Mouse (Mus musculus) forebrain, embryonic 14.5 days (tissue): ENCODE measurements at regions not wholly inside any gene's neighbourhood (a gene's known extent, or its start where the extent isn't known, plus 50 kb on each side); places are given as distances from the start of the nearest gene placed in this dataset.
"Not testable (repeated sequence)": the region's sequence is repeated elsewhere in the genome, so short reads cannot be mapped to it uniquely, and the experiment has no call there.

ENCODE experiments used
- ATAC-seq: fragments of 200-750 bp; cut with Nextera tagmentation; 2 replicates; pipeline ENCODE4 v1.8.0; 2017; ENCODE audit warnings: mild to moderate bottlenecking, moderate library complexity
- DNase-seq: peaks from one replicate; pipeline ENCODE4 v3.0.0-alpha.2; 2015; ENCODE audit warnings: low spot score
- H3K27ac ChIP-seq: fragments of 300-500 bp; sonication (generic); 2 replicates; pipeline ENCODE4 v1.5.1; 2014; ENCODE audit warnings: low read depth, mild to moderate bottlenecking, control low read depth, low read length, moderate library complexity
- H3K27me3 ChIP-seq: fragments of 300-500 bp; sonication (generic); replicated peaks from 2 replicates; pipeline ENCODE4 v1.6.1; 2014; ENCODE audit warnings: low read length, control low read depth, mixed read lengths; ENCODE audit not compliant: control insufficient read depth, insufficient read depth
- H3K36me3 ChIP-seq: fragments of 300-500 bp; sonication (generic); 2 replicates; pipeline ENCODE4 v1.6.1; 2014; ENCODE audit warnings: low read length, control low read depth; ENCODE audit not compliant: control insufficient read depth, insufficient read depth
- H3K4me1 ChIP-seq: fragments of 300-500 bp; sonication (generic); 2 replicates; pipeline ENCODE4 v1.6.1; 2014; ENCODE audit warnings: antibody characterized with exemption, low read length, control low read depth; ENCODE audit not compliant: control insufficient read depth, insufficient read depth
- H3K4me2 ChIP-seq: fragments of 300-500 bp; sonication (generic); 2 replicates; pipeline ENCODE4 v1.6.1; 2014; ENCODE audit warnings: mild to moderate bottlenecking, control low read depth, low read length
- H3K4me3 ChIP-seq: fragments of 300-500 bp; sonication (generic); 2 replicates; pipeline ENCODE4 v1.5.1; 2014; ENCODE audit warnings: low read depth, low read length, control low read depth
- H3K9ac ChIP-seq: fragments of 300-500 bp; sonication (generic); 2 replicates; pipeline ENCODE4 v1.6.1; 2014; ENCODE audit warnings: mild to moderate bottlenecking, low read length, control low read depth, moderate library complexity
- H3K9me3 ChIP-seq: fragments of 300-500 bp; sonication (generic); replicated peaks from 2 replicates; pipeline ENCODE4 v1.6.1; 2016; ENCODE audit warnings: low read length, control low read depth, mixed read lengths; ENCODE audit not compliant: control insufficient read depth
- WGBS: fragments of 180-500 bp; shearing (Covaris S2); extraction: QIAGEN DNeasy Blood & Tissue Kit; methylation state at CpG from one replicate; pipeline ENCODE4 v1.1.7; 2014; 5-methylcytosine and 5-hydroxymethylcytosine counted together

DNA sequence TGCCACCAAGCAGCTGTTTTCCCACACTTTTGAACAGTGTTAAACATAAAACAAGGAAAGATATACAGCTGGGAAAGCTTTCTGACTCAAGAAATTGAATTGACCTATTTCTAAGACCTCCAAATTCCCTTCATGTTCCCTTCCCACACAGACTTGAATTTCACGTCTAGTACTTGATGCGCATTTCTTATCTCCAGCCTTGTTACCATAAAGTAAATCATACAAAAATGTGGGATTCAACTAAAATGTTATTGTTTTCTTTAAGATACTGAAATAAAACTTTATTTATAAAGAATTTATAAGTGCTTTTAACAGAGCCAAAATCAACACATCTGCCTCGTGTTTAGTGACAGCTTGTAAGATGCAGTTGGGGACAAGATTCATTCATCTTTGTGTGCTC lies 289.7 kb downstream of the Pros1 start:
- Histone ChIP-seq H3K4me1 (no peaks in the 10 kb centered on the region), H3K36me3 (no peaks in the 10 kb centered on the region), H3K4me3 (no peak overlapping the region), H3K27ac (no peak overlapping the region), H3K9me3 (no peaks in the 10 kb centered on the region), H3K9ac (no peak overlapping the region), H3K4me2 (no peak overlapping the region), H3K27me3 (no peaks in the 10 kb centered on the region)
- DNase-seq: no peak
- 92% methylated on average over 3 of the region's 3 CpGs for WGBS
- no peak for ATAC-seq

DNA sequence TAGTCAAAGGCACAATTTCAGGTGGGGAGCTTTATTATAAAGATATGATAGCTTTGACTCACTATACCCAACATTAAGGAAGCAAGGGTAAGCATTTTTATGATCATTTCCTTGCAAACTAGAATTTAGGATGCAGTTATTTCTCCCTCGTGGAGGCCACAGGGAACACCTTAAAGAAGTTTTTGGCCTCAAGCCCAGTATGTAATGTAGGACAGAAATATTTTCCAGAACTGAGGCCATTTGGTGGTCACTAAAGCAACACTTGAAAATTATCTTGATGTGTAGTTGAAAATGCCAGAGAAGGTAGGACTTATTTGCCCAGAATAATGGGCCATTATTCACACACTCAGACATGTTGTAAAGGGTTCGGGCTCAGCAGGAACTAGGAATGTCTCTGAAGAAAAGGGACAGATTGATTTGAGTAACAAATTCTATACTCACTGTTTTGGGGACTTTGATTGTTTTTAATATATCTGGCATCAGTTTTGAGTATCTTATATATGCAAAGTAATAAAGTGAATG lies 301.3 kb downstream of the Pros1 start:
- 78% methylated on average over 2 of the region's 2 CpGs for WGBS
- H3K9me3 ChIP-seq: no peaks in the 10 kb centered on the region
- ATAC-seq (no peak), DNase-seq (no peak)
- H3K9ac ChIP-seq: no peak overlapping the region
- no peak overlapping the region for H3K4me2 ChIP-seq
- H3K4me1 ChIP-seq: no peaks in the 10 kb centered on the region
- H3K27ac ChIP-seq: no peak overlapping the region
- H3K36me3 ChIP-seq: no peaks in the 10 kb centered on the region
- no peak overlapping the region for H3K4me3 ChIP-seq
- H3K27me3 ChIP-seq: no peaks in the 10 kb centered on the region

DNA sequence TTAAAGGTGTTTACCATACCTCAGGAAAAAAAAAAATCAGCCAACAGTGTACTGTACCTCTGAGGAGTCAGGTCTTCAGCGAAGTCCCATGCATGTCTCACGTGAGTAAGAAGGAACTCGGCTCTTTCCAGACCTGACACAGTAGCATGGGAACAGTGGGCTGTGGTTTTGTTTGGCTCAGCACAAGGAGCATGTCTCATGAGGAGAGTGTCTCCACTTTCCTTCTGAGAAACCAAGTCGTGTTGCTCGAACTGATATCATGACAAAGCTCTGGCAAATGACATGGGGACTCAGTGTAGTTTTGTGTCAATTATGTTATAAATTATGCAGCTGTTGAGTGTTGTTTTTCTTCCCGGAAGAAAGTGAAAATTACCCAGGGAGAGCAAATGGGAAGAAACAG lies 316.0 kb downstream of the Pros1 start:
- H3K27me3 ChIP-seq: no peaks in the 10 kb centered on the region
- DNase-seq: no peak
- no peaks in the 10 kb centered on the region for H3K4me1 ChIP-seq
- H3K27ac ChIP-seq: no peak overlapping the region
- no peak overlapping the region for H3K9ac ChIP-seq
- 83% methylated on average over 6 of the region's 6 CpGs for WGBS
- ATAC-seq: no peak
- H3K4me3 ChIP-seq: no peak overlapping the region
- H3K36me3 ChIP-seq: no peaks in the 10 kb centered on the region
- no peaks in the 10 kb centered on the region for H3K9me3 ChIP-seq
- H3K4me2 ChIP-seq: no peak overlapping the region

DNA sequence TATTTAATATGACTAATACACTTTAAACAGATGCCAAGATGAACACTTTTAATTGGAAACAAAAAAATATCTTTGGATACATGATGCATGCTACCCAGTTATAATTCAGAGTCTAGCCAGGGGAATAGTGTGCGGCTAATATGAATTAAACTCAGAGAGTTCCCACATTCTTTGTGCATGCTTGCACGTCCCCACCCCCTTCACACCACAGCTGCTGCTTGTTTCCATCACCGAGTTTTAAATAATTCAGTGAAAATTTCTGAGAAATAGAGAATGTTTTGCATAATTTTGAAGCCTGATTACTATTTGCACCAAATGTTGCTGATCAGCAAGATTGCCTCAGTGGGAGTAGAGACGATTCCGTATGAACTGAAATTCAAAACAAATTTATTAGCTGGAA lies 325.1 kb downstream of the Pros1 start:
- Histone ChIP-seq H3K9ac (no peak overlapping the region), H3K36me3 (no peaks in the 10 kb centered on the region), H3K4me3 (no peak overlapping the region), H3K4me2 (no peak overlapping the region), H3K27ac (no peak overlapping the region), H3K9me3 (no peaks in the 10 kb centered on the region), H3K4me1 (no peaks in the 10 kb centered on the region), H3K27me3 (no peaks in the 10 kb centered on the region)
- WGBS: 44% methylated on average over 5 of the region's 5 CpGs
- ATAC-seq (peak; percentile 88; the same call in 1 of the 2 replicates), DNase-seq (peak; percentile 84)

DNA sequence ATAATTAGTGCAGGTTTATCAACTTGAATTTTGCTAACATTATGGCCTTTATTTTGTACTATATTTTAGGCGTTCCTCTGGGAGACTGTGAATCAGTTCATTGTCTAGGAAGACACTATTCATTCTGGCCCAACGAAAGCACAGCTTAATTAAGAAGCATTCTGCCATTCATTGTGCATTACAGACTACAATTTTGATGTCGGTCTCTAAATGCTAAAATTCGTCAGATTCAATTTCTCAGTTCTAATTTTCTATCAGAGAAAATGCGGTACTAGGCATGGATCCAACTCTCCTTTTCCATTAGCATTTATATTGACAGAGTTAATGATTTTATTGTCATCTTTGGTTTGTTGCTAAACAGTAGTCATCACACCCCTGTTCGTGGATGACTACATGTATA lies 337.1 kb downstream of the Pros1 start:
- peak; percentile 49 for DNase-seq
- 32% methylated on average over 6 of the region's 6 CpGs for WGBS
- Histone ChIP-seq H3K27me3 (no peaks in the 10 kb centered on the region), H3K9me3 (no peaks in the 10 kb centered on the region), H3K27ac (no peak overlapping the region), H3K4me3 (no peak overlapping the region), H3K9ac (no peak overlapping the region), H3K4me1 (no peaks in the 10 kb centered on the region), H3K4me2 (no peak overlapping the region), H3K36me3 (no peaks in the 10 kb centered on the region)
- ATAC-seq: no peak

DNA sequence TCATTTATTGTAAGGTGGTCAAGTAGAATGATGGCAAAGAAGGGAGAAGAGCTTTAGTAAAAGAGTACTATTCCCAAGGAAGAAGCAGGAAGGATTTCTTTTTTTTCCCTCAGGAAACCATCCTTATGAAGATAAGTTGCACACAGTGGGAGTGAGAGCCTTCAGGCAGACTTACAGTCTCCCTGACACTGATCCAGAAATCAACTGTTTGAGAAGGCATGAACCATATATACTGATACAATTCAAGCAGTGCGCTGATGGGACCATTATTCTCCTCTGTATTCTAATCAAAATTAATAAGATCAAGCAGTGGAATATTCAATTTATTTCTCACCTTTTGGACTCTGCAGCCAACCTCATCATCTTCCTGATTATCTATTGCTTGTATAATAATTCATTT lies 337.5 kb downstream of the Pros1 start:
- ATAC-seq (no peak), DNase-seq (peak; percentile 3)
- H3K4me2 ChIP-seq: no peak overlapping the region
- no peaks in the 10 kb centered on the region for H3K27me3 ChIP-seq
- no peaks in the 10 kb centered on the region for H3K36me3 ChIP-seq
- H3K9me3 ChIP-seq: no peaks in the 10 kb centered on the region
- 90% methylated on average over 1 of the region's 1 CpGs for WGBS
- H3K9ac ChIP-seq: no peak overlapping the region
- no peaks in the 10 kb centered on the region for H3K4me1 ChIP-seq
- no peak overlapping the region for H3K27ac ChIP-seq
- no peak overlapping the region for H3K4me3 ChIP-seq

DNA sequence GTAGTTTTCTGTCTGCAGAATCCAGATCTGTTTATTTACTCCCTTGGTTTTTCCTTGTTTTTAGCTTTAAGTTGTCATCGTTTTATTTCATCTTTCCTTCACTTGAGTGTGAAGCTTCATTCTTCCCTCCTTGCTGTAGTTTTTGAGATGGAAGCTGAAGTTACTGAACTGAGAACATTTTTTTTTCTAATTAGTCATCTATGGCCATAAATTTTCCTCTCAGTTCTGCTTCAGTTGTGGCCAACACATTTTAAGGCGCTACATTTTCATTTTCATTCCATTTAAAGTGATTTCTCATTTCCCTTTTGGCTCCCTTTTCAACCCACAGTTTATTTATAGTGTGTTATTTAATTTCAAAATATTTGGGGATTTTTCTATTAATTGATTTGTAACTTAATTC lies 340.5 kb downstream of the Pros1 start:
- no peak overlapping the region for H3K4me2 ChIP-seq

DNA sequence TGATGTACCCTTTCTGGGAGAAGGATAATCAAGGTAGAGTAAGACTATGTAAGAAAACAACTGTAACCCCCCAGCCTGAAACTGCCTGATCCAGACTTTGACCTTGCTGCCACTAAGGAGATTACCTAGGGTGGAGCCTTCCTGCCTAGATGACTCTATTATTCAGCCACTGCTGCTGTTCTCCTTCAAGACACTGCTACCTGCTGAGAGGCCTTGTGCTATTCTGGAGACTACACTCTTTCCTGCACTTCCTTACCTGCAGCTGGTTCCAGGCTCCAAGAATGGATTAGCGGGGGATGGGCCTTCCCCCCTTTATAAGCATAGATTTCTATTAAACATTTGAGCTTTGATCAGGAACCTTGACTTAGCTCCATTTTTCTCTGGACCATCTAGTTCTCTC lies 359.4 kb downstream of the Pros1 start:
- H3K36me3 ChIP-seq, DNase-seq, H3K27me3 ChIP-seq, H3K4me1 ChIP-seq, ATAC-seq, H3K4me3 ChIP-seq, H3K27ac ChIP-seq, H3K4me2 ChIP-seq, H3K9ac ChIP-seq, H3K9me3 ChIP-seq: not testable (repeated sequence)
- 96% methylated on average over 1 of the region's 1 CpGs for WGBS

More for the DNA sequence above, 340.5 kb downstream of the Pros1 start:
- H3K9me3 ChIP-seq: no peaks in the 10 kb centered on the region
- H3K27me3 ChIP-seq: no peaks in the 10 kb centered on the region
- no peak for ATAC-seq
- no peak overlapping the region for H3K9ac ChIP-seq
- DNase-seq: no peak
- no peak overlapping the region for H3K27ac ChIP-seq
- no peak overlapping the region for H3K4me3 ChIP-seq
- no peaks in the 10 kb centered on the region for H3K36me3 ChIP-seq
- H3K4me1 ChIP-seq: no peaks in the 10 kb centered on the region
- 94% methylated on average over 2 of the region's 2 CpGs for WGBS

DNA sequence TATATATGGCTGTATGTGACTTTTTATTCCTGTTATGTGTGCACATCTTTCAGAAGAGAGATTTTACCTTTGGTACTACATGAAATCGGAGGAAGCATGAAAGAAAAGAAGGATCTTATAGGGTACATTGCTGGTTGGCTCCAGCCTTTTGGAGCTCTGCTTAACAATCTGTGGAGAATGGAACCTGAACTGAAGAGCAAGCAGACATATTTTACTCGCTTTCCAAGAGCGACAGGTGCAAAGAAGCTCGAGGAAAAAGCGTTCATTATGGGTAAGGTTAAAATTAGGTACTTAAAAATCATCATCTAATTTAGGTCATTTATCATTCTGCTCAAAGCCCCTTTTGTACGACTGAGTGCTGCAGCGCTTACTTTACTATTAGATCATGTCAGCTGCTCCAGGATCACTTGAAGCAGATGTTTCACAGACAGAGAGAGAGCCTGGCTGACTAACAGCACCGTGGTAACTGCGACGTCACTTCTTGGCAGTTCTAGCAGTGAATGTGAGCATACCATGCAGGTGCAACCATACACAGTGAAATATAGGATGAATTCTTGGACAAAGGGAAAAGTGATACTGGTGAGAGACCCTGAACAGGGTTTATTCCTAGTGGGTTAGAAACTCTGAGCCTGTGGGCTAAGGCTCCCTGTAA lies 366.2 kb downstream of the Pros1 start:
- Histone ChIP-seq H3K9me3 (no peaks in the 10 kb centered on the region), H3K36me3 (no peaks in the 10 kb centered on the region), H3K4me1 (peaks cover 4% of the 10 kb centered on the region; the same call in 1 of the 2 replicates), H3K4me2 (0 out of 2 replicates have a peak overlapping the region, but pooled peaks have one; percentile 5), H3K9ac (0 out of 2 replicates have a peak overlapping the region, but pooled peaks have one; percentile 21), H3K4me3 (no peak overlapping the region), H3K27ac (peak overlapping the region; percentile 44; the same call in 1 of the 2 replicates), H3K27me3 (no peaks in the 10 kb centered on the region)
- WGBS: 43% methylated on average over 10 of the region's 10 CpGs
- ATAC-seq (peak; percentile 95), DNase-seq (peak; percentile 78)
